Mouse (Mus musculus): Measurements from ENCODE around the gene B4galt5.

GRCm38 (mm10) chr2:167274713-167275465, 74.1 kb downstream of the B4galt5 start:
- TF ChIP-seq CHD2 (IDR thresholded peaks at IDR 0.05; ENCODE audit: low read depth, low read length) (no peak), ZC3H11A (IDR thresholded peaks at IDR 0.05; ENCODE audit: borderline replicate concordance, low read depth, low read length) (no peak)
